Mouse (Mus musculus): ENCODE results near the gene Fam136a.

Gene Fam136a

DNA sequence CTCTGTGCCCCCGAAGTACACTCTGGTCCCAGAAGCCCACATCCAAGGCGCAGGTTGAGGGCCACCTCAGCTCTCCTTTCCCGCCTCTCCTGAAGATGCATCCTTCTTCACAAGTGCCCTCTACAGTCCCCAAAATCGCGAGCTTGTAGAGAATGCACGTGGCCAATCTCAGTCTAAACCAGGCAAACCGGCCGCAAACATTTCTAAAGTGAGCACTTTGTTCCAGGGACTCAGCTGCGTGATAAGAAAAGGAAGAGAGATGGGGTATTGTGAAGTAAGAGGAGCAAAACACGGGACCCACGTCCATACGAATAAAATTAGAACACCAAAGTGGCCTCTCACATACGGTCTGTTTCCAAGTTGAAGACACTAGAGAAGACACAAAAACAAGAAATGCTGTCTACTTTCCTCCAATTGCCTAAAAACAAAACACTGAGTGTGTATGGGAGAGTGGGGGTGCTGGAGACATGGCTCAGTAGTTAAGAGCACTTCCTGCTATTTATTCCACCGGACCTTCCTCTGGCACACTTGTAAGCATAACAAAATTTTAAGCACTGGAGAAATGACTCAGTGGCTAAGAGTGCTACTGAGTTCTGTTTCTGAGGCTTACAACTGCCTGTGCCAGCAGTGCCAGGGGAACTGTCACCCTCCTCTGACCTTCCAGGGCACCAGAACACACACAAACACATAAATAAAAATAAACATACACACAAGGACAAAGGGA lies 32.0 kb downstream of the Fam136a start:
- no peak for DNase-seq (ENCODE audit: low spot score)

DNA sequence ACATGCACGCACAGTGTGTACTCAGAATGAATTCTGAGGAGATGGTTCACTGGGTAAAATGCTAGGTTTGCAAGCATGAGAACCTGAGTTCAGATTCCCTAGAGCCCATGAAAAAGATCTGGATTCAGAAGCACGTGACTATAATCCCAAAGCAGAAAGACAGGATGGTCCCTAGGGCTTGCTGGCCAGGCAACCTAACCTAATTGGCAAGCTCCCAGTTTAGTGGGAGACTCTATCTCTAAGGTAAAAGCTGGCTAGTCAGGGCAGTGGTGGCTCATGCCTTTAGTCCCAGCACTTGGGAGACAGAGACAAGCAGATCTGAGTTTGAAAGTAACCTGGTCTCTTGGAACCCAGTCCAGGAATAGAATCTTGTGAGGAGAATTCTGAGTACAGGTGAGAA lies 33.5 kb downstream of the Fam136a start:
- no peak for DNase-seq (ENCODE audit: low spot score)

DNA sequence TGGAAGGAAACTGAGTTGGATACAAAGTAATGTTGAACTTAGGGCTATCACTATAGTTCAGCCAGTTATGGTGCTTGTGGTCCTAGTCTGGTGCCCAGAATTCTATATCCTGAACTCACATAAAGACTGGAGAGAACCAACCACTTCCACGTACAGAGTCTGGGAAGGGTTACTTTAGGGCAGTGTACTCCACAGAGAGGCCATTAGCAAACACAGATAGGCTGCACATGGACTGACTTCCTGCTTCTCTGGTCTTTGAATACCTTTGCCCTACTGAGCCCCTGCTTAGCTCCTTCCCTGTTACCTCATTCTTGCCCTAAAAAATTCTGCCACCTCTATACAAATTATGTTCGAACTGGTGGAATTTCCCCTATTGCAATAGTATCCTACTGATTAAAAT lies 34.5 kb downstream of the Fam136a start:
- no peak for DNase-seq (ENCODE audit: low spot score)

DNA sequence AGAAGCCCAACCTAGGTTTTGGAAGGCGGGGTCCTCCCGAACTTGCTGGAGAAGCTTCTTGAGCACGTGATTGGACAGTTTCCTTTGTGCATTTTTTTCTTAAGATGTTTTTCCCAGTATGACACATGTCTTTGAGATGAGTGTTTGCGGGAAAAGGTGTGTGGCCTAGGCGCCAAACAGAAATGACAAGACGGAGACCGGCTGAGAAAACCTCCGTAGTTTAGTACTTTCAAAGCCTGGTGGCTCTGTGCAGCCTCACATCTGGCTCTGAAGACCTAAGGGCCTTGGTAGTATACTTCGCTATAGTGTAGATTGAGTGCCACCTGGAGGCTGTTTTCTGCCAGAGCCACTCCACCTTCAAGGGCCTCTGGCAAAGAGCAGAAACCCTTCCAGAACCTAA lies 35.5 kb downstream of the Fam136a start:
- DNase-seq (ENCODE audit: low spot score), result peak; percentile 80

DNA sequence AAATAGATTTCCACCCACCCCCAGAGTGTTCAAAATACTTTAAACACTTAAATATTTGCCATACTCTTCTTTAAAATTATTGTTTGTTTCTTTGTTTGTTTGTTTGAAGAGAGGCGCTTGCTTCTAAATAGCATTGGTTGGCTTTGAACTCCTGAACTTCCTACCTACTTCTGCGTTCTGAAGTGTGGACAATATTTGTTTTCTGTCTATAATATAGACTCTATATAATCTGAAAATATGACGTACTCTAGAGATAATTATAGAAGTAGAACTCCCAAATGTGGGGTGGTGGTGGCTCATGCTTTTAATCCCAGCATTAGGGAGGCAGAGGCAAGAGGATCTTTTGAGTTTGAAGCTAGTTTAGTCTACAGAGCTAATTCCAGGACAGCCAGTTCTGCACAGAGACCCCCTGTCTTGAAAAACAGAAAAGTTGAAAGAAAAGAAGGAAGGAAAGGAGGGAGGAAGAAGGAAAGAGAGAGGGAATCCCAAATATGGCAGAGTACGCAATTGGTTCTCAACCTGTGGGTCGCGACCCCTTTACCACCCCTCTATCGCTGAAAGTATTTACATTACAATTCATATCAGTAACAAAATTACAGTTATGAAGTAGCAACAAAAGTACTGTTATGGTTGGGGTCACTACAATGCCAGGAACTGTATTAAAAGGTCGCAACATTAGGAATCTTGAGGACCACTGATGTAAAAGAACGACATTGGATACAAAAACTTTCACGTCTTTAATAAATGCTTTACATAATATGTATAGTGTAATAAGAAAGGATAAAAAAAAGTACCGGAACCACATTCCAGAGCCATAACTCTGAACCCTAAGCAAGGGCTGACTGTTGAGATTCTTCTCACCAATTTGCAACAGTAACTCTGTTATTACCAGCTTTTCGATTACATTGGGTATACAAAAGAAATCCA lies 37.5 kb downstream of the Fam136a start:
- no peak for DNase-seq (ENCODE audit: low spot score)

DNA sequence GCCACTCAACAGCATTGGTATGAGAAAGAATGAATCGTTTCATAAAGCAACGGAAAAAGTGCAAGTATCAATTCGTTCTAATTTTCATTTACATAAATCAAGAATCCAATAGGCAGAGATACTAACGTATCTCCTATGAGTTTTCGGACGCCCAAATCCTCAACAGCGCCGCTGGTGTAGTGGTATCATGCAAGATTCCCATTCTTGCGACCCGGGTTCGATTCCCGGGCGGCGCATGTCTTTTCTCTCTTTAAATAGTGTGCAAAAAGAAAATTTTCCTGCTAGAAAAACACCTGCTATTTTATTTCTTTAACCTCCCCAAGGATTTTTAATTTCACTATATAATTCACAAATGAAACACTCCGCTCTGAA lies 38.3 kb downstream of the Fam136a start:
- DNase-seq (ENCODE audit: low spot score), result no peak

DNA sequence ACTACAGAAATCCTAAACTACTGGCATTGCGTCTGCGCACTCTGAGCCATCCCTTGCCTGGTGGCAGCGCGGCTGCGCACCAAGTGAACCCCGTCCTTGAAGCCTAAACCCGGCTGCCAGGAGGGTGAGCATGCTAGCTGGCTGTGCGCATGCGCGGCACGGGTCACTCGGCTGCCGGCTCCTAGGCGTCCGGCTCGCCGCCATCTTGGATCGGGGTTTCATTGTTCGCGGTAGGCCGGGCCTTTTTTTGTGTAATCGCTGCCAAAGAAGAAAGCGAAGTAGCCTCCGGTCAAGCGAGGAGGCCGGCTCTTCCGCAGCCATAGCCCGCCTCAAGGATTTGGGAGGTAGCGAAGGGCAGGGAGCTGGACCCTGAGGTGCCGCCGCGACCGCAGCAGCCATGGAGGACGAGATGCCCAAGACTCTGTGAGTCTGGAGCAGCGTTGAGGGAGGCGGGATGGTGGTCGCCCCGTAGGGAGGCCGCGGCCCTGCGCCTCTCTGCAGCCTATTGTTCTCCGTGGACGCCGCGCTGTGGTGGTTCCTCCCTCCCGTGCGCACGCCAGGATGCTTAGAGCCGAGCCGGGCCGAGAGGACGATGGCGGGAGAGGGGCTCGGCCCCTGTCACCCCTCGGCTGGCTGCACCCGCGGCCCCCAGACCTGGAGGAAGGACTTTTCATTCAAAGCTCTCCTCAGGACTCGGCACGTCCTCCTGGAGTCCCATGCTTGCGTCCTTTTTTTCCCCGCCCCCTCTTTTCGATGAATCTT lies 38.8 kb downstream of the Fam136a start, which contains the start of gene Tia1:
Gene Tia1 (plus strand): TSS at position 120 of the 762 bp plus-strand sequence.
- peak; percentile 97 for DNase-seq (ENCODE audit: low spot score)

DNA sequence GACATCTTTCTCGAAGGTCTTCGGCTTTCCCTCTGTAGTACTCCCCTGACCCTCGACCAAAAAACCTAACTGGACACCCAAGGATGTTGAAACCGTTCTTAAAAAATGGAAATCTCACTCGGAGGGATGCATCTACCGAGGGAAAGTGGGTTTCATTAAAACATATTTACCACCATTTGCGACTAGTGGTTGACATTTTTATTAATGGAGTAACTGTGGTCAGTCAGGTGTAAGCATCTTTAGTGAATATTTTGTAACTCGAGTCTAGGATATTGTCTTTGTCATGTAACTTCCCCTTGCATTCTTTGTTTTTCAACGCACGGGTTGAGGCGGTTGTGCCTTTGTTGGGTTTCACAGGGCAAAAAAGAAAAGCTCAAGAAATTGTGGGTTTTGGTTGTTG lies 39.5 kb downstream of the Fam136a start:
- no peak for DNase-seq (ENCODE audit: low spot score)

DNA sequence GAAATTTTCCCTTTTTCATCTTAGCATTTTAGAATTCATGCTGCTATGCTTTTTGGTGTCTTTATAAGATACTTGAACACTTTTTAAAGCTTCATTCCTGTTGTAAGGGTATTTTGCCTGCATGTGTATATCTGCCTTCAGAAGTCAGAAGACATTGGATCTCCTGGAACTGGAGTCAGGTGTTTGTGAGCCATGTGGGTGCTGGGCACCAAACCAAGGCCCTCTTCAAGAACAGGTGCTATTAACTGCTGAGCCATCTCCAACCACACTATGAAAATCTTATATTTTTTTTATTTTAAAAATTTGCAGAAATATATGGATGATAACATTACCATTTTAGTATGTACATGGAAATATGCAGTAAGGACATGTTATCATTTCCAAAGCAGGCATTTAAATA lies 40.9 kb downstream of the Fam136a start:
- DNase-seq (ENCODE audit: low spot score), result no peak

DNA sequence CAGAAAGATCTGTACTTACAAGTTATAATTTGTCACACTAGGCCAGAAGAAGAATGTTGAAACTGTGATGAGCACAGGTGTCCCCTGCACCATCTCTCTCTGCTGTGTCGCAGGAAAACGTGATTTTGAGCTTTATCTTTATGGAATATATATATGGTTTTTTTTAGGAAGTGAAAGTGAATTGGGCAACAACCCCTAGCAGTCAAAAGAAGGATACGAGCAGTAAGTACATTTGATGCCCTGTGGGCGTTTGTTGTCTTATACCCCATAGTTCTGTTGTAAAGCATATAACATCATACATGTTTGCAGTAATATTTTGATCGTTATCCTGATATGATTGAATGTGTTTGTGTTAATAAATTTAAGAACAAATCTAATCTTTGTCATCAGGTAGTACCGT lies 53.3 kb downstream of the Fam136a start:
- DNase-seq (ENCODE audit: low spot score), result no peak

DNA sequence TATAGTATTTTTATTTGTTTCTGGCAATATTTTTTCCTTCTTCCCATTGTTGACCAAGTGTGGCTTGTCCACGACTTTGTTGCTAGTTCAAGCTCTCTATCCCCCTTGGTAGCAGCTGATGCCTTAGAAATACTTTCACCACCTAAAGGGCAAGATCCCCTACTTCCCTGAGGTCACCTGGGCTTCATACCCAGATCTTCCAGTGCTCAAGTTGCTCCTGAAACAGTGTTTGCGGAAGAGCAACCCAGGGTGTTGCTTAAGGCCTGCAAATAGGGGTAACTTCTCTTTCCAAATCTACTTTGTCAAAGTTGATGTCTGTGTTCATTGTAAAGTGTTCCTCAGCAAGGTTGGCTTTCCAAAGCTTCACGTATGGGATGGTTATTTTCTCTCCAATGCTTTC lies 53.8 kb downstream of the Fam136a start:
- DNase-seq (ENCODE audit: low spot score), result no peak
